Mouse (Mus musculus): ENCODE data around the gene Pdxp. TPM values are rescaled to one million over a fixed set of nuclear protein-coding genes. Genes with fewer than 3 reads are reported as not detected.

Pdxp gene
- total and polyA plus RNA-seq, 3 experiments, result 21.5 to 25.4 TPM; not detected in 1

DNA sequence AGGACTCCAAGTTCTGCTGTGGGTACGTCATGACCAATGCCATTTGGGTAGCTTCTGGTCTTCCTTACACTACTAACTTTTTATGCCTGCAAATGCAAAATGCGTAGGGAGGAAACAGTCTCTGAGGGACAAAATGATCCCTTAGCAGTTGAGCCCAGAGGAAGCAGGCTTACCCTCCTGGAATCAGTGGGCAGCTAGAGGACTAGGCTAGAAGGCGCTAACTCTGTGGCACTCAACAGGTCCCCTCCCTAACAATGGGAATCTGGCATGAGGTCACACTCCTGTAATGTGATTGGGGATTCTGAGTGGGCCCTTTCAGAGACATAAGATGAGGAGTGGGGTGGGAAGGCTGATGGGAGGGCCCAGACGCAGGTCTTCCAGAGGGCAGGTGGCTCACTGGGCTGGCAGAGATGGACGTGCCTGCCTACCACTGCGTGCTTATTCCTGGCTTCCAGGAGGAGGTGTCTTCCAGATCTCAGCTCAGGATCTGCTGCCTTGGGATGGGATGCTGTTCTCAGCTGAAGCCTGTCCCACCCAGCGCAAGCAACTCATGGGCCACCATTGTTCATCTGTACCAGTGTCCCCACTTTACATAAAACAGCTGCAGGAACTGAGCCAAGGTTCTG is 17.2 kb downstream of the Pdxp start:
- peaks cover 0 to 12% of the 10 kb centered on the region in 2 experiments; a peak in 2 of 4 replicates for H3K36me3 ChIP-seq (ENCODE audit: control insufficient read depth in 1 of 2, insufficient read depth in 2 of 2, low read length in 2 of 2)
- no peaks in the 10 kb centered on the region for H3K27me3 ChIP-seq (ENCODE audit: control insufficient read depth in 1 of 2, insufficient read depth in 2 of 2, low read length in 2 of 2)
- no peak overlapping the region for H3K4me3 ChIP-seq (ENCODE audit: control insufficient read depth in 1 of 2, insufficient read depth in 1 of 2, low read depth in 2 of 2, low read length in 2 of 2)
- peaks cover 3 to 26% of the 10 kb centered on the region in 2 experiments; a peak in 3 of 4 replicates for H3K4me1 ChIP-seq (ENCODE audit: control insufficient read depth in 1 of 2, insufficient read depth in 2 of 2, low read length in 2 of 2)
- H3K9me3 ChIP-seq (replicated peaks; ENCODE audit: insufficient read depth, low read length), result no peaks in the 10 kb centered on the region
- DNase-seq (ENCODE audit: low read depth, low spot score), result peak; percentile 37
- H3K27ac ChIP-seq (ENCODE audit: control insufficient read depth, low read depth, low read length), result peak overlapping the region; percentile 21
- peaks cover 20% of the 10 kb centered on the region for H3K79me2 ChIP-seq (ENCODE audit: control insufficient read depth, insufficient read depth, low read length, poor library complexity)
- no peak overlapping the region for H3K9ac ChIP-seq (ENCODE audit: control insufficient read depth, low read depth, low read length, poor library complexity, severe bottlenecking)
- TF ChIP-seq TAL1 (IDR thresholded peaks at IDR 0.05; ENCODE audit: low read length) (no peak), NRF1 (IDR thresholded peaks at IDR 0.05; ENCODE audit: insufficient read depth, low read depth, low read length, poor library complexity, severe bottlenecking) (no peak), RAD21 (IDR thresholded peaks at IDR 0.05; ENCODE audit: low read depth, low read length) (no peak), USF2 (IDR thresholded peaks at IDR 0.05; ENCODE audit: borderline replicate concordance in 1 of 2, insufficient read depth in 1 of 2, low read depth in 1 of 2, low read length in 2 of 2) (no peak), MAFK (IDR thresholded peaks at IDR 0.05; ENCODE audit: borderline replicate concordance, low read depth, low read length) (no peak), MYB (IDR thresholded peaks at IDR 0.05; ENCODE audit: low read depth, low read length) (peak; percentile 14; the same call in 1 of the 2 replicates), ZC3H11A (IDR thresholded peaks at IDR 0.05; ENCODE audit: low read depth, low read length) (no peak), POLR2A (IDR thresholded peaks at IDR 0.05; ENCODE audit: control insufficient read depth in 1 of 2, insufficient read depth in 1 of 2, low read depth in 1 of 2, low read length in 2 of 2, poor library complexity in 1 of 2) (peak; percentile 3 to 59; a peak in 2 of 4 replicates), POLR2AphosphoS2 (IDR thresholded peaks at IDR 0.05; ENCODE audit: low read length) (peak; percentile 60; the same call in 1 of the 2 replicates), CHD2 (IDR thresholded peaks at IDR 0.05; ENCODE audit: low read length) (peak; percentile 37; the same call in 1 of the 2 replicates), POLR2AphosphoS5 (IDR thresholded peaks at IDR 0.05; ENCODE audit: borderline replicate concordance, low read depth, low read length) (no peak)

- DNase-seq (ENCODE audit: low read depth, low spot score), result peak; percentile 94
- no peaks in the 10 kb centered on the region for H3K27me3 ChIP-seq (ENCODE audit: control insufficient read depth in 1 of 2, insufficient read depth in 2 of 2, low read length in 2 of 2)
- H3K27ac ChIP-seq (ENCODE audit: control insufficient read depth, low read depth, low read length), result peak overlapping the region; percentile 6; the same call in 1 of the 2 replicates
- no peaks in the 10 kb centered on the region for H3K9me3 ChIP-seq (replicated peaks; ENCODE audit: insufficient read depth, low read length)
- no peak overlapping the region for H3K9ac ChIP-seq (ENCODE audit: control insufficient read depth, low read depth, low read length, poor library complexity, severe bottlenecking)
- peaks cover 3 to 29% of the 10 kb centered on the region in 2 experiments; a peak in 3 of 4 replicates for H3K4me1 ChIP-seq (ENCODE audit: control insufficient read depth in 1 of 2, insufficient read depth in 2 of 2, low read length in 2 of 2)
- H3K79me2 ChIP-seq (ENCODE audit: control insufficient read depth, insufficient read depth, low read length, poor library complexity), result peaks cover 23% of the 10 kb centered on the region
- H3K4me3 ChIP-seq (ENCODE audit: control insufficient read depth in 1 of 2, insufficient read depth in 1 of 2, low read depth in 2 of 2, low read length in 2 of 2), result no peak overlapping the region
- peaks cover 0 to 17% of the 10 kb centered on the region in 2 experiments; a peak in 2 of 4 replicates for H3K36me3 ChIP-seq (ENCODE audit: control insufficient read depth in 1 of 2, insufficient read depth in 2 of 2, low read length in 2 of 2)
- TF ChIP-seq POLR2A (IDR thresholded peaks at IDR 0.05; ENCODE audit: control insufficient read depth in 1 of 2, insufficient read depth in 1 of 2, low read depth in 1 of 2, low read length in 2 of 2, poor library complexity in 1 of 2) (no peak), GABPA (IDR thresholded peaks at IDR 0.05; ENCODE audit: low read depth, low read length) (no peak), JUND (IDR thresholded peaks at IDR 0.05; ENCODE audit: low read depth, low read length) (peak; percentile 25; the same call in 1 of the 2 replicates), POLR2AphosphoS2 (IDR thresholded peaks at IDR 0.05; ENCODE audit: low read length) (no peak), MAZ (IDR thresholded peaks at IDR 0.05; ENCODE audit: low read depth, low read length) (peak; percentile 59; the same call in 1 of the 2 replicates), MYC (IDR thresholded peaks at IDR 0.05; ENCODE audit: low read depth, low read length) (0 out of 2 replicates have a peak, but pooled peaks have one; percentile 13), NELFE (IDR thresholded peaks at IDR 0.05; ENCODE audit: low read depth, low read length) (no peak), POLR2AphosphoS5 (IDR thresholded peaks at IDR 0.05; ENCODE audit: borderline replicate concordance, low read depth, low read length) (no peak), CHD2 (IDR thresholded peaks at IDR 0.05; ENCODE audit: low read length) (no peak), CHD1 (IDR thresholded peaks at IDR 0.05; ENCODE audit: low read depth, low read length) (no peak), NRF1 (IDR thresholded peaks at IDR 0.05; ENCODE audit: insufficient read depth, low read depth, low read length, poor library complexity, severe bottlenecking) (no peak), MYB (IDR thresholded peaks at IDR 0.05; ENCODE audit: low read depth, low read length) (no peak), TAL1 (IDR thresholded peaks at IDR 0.05; ENCODE audit: low read length) (no peak), GATA1 (IDR thresholded peaks at IDR 0.05; ENCODE audit: low read depth, low read length) (no peak), MAX (IDR thresholded peaks at IDR 0.05; ENCODE audit: low read length) (no peak; the same call in 1 of the 2 replicates), ELF1 (IDR thresholded peaks at IDR 0.05; ENCODE audit: low read depth, low read length) (0 out of 2 replicates have a peak, but pooled peaks have one; percentile 37), ETS1 (IDR thresholded peaks at IDR 0.05; ENCODE audit: low read depth, low read length) (peak; percentile 32; the same call in 1 of the 2 replicates), ZKSCAN1 (IDR thresholded peaks at IDR 0.05; ENCODE audit: low read depth, low read length) (no peak), E2F4 (IDR thresholded peaks at IDR 0.05; ENCODE audit: borderline replicate concordance, low read depth, low read length) (no peak), CTCF (IDR thresholded peaks at IDR 0.05 in 2 of 3, conservative IDR thresholded peaks at IDR 0.05 in 1 of 3; ENCODE audit: control insufficient read depth in 1 of 3, insufficient read depth in 1 of 3, low read depth in 2 of 3, low read length in 3 of 3, poor library complexity in 1 of 3, severe bottlenecking in 1 of 3) (peak; percentile 80 to 92 (median 86)), EP300 (IDR thresholded peaks at IDR 0.05; ENCODE audit: low read depth in 1 of 2, low read length in 2 of 2) (no peak), ZC3H11A (IDR thresholded peaks at IDR 0.05; ENCODE audit: low read depth, low read length) (peak; percentile 53), SMC3 (IDR thresholded peaks at IDR 0.05; ENCODE audit: low read depth, low read length) (peak; percentile 92), MAFK (IDR thresholded peaks at IDR 0.05; ENCODE audit: borderline replicate concordance, low read depth, low read length) (no peak), RAD21 (IDR thresholded peaks at IDR 0.05; ENCODE audit: low read depth, low read length) (peak; percentile 68), USF2 (IDR thresholded peaks at IDR 0.05; ENCODE audit: borderline replicate concordance in 1 of 2, insufficient read depth in 1 of 2, low read depth in 1 of 2, low read length in 2 of 2) (no peak), USF1 (IDR thresholded peaks at IDR 0.05; ENCODE audit: low read depth, low read length) (no peak)
Measured at GRCm38 (mm10) chr15:78931577-78931976, 17.9 kb downstream of the Pdxp start.

Measured in MEL (cell line).